Mouse (Mus musculus) heart, adult 2 months (tissue): ENCODE measurements around the gene 4931406P16Rik.

ENCODE experiments used
- CTCF ChIP-seq: fragments of 200-600 bp; IDR thresholded peaks from 2 replicates; pipeline ENCODE4 v1.8.1; 2022; ENCODE audit warnings: antibody characterized with exemption, mild to moderate bottlenecking, moderate library complexity
- EP300 ChIP-seq: fragments of 200-500 bp; IDR thresholded peaks from 2 replicates; pipeline ENCODE4 v1.6.1; 2011; ENCODE audit warnings: low read depth, low read length, control low read depth; ENCODE audit not compliant: insufficient read depth
- POLR2A ChIP-seq: fragments of 200-500 bp; IDR thresholded peaks from 2 replicates; pipeline ENCODE4 v1.6.1; 2011; ENCODE audit warnings: mild to moderate bottlenecking, low read depth, low read length, control low read depth; ENCODE audit not compliant: insufficient read depth

DNA sequence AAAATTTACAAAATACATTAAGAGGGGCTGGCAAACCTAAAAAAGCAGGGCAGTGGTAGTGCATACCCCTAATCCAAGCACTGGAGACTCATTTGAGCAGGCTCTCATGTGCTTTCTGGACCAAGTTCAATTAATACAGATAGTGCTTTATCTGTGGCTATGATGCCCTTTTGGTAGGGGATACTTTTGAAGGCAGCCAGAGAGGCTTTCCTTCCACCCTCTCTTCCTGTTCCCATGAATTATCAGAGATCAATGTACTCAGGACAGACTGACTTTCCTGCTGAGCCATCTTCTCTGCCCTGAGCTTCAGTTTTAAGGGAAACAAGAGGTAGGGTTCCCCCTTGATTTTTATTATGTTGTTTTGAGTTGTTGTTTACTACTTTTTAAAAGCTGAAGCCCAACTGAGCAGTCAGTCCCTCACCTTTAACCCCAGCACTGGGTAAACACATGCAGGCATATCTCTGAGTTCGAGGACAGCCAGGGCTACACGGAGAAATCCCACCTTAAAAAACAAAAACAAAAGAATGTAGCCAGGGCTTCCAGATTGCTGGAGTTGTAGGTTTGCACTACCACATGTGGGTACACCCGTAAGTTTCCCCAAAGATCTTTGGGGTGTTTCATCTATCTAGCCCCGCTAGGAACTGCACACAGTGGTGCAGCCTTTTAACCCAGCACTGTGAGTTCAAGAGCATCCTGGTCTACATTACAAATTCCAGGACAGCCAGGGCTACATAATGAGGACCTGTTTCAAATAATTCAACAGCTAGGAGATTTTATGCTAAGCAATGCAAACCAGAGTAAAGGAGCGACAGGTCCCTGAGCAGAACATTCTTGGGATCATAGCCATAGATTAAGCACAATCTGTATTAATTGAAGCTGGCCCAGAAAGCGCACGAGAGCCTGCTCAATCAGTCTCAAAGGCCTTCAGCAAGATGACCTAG is 80.3 kb downstream of the 4931406P16Rik start:
- TF ChIP-seq POLR2A: no peak
- no peak for TF ChIP-seq EP300
- TF ChIP-seq CTCF: no peak
